Mouse (Mus musculus): Measurements from ENCODE around the gene Smarcd1. TPM values are rescaled to one million over a fixed set of nuclear protein-coding genes. Genes with fewer than 3 reads are reported as not detected.

The Smarcd1 gene
- polyA plus RNA-seq, 1 experiment from 2014 or later = 145 TPM

- 56% methylated on average over 11 of the region's 11 CpGs for WGBS
- H3K4me2 ChIP-seq (replicated peaks) = peak within 1 kb of the TSS; percentile 94
- peak within 1 kb of the TSS; percentile 98 for H3K9ac ChIP-seq (replicated peaks)
- H3K27me3 ChIP-seq = no peaks in the 10 kb centered on the region
- H3K36me3 ChIP-seq = peaks cover 60% of the 10 kb centered on the region
- no peak for ATAC-seq
- H3K9me3 ChIP-seq = no peaks in the 10 kb centered on the region
- H3K4me3 ChIP-seq (replicated peaks) = peak within 1 kb of the TSS; percentile 85
- H3K4me1 ChIP-seq (replicated peaks) = peaks cover 32% of the 10 kb centered on the region
- peak within 1 kb of the TSS; percentile 97 for H3K27ac ChIP-seq
Observed at GRCm38 (mm10) chr15:99705440-99706048, 3.6 kb downstream of the Smarcd1 start, which contains the start of gene Gm17349. Gm17349 (minus strand) TSS chr15:99705490.

GRCm38 (mm10) chr15:99708176-99708575, 6.2 kb downstream of the Smarcd1 start:
- Histone ChIP-seq H3K36me3 (peaks cover 86% of the 10 kb centered on the region), H3K27me3 (no peaks in the 10 kb centered on the region), H3K9ac (replicated peaks) (no peak overlapping the region), H3K27ac (no peak overlapping the region), H3K4me2 (replicated peaks) (no peak overlapping the region), H3K9me3 (no peaks in the 10 kb centered on the region), H3K4me3 (replicated peaks) (no peak overlapping the region), H3K4me1 (replicated peaks) (peaks cover 36% of the 10 kb centered on the region)
- 94% methylated on average over 13 of the region's 13 CpGs for WGBS
- no peak for ATAC-seq

- peaks cover 31% of the 10 kb centered on the region for H3K4me1 ChIP-seq (replicated peaks)
- no peaks in the 10 kb centered on the region for H3K27me3 ChIP-seq
- H3K27ac ChIP-seq = no peak overlapping the region
- 94% methylated on average over 10 of the region's 10 CpGs for WGBS
- H3K9me3 ChIP-seq = no peaks in the 10 kb centered on the region
- H3K4me3 ChIP-seq (replicated peaks) = no peak overlapping the region
- H3K36me3 ChIP-seq = peaks cover 94% of the 10 kb centered on the region
- H3K4me2 ChIP-seq (replicated peaks) = no peak overlapping the region
- ATAC-seq = no peak
- no peak overlapping the region for H3K9ac ChIP-seq (replicated peaks)
Observed at GRCm38 (mm10) chr15:99710221-99711190, 8.6 kb downstream of the Smarcd1 start.

- no peaks in the 10 kb centered on the region for H3K9me3 ChIP-seq
- H3K4me2 ChIP-seq (replicated peaks) = no peak overlapping the region
- no peak overlapping the region for H3K27ac ChIP-seq
- no peak overlapping the region for H3K9ac ChIP-seq (replicated peaks)
- H3K36me3 ChIP-seq = peaks cover 91% of the 10 kb centered on the region
- H3K4me1 ChIP-seq (replicated peaks) = peaks cover 35% of the 10 kb centered on the region
- H3K27me3 ChIP-seq = no peaks in the 10 kb centered on the region
- no peak overlapping the region for H3K4me3 ChIP-seq (replicated peaks)
- ATAC-seq = no peak
- WGBS = 86% methylated on average over 3 of the region's 3 CpGs
Observed at GRCm38 (mm10) chr15:99711491-99711890, 9.6 kb downstream of the Smarcd1 start.

- Histone ChIP-seq H3K9me3 (no peaks in the 10 kb centered on the region), H3K4me1 (replicated peaks) (peaks cover 39% of the 10 kb centered on the region), H3K9ac (replicated peaks) (no peak overlapping the region; the same call in 1 of the 2 replicates), H3K27ac (peak overlapping the region; percentile 47), H3K27me3 (no peaks in the 10 kb centered on the region), H3K4me2 (replicated peaks) (no peak overlapping the region), H3K4me3 (replicated peaks) (no peak overlapping the region), H3K36me3 (peaks cover 81% of the 10 kb centered on the region)
- no peak for ATAC-seq
- WGBS = 78% methylated on average over 13 of the region's 13 CpGs
Observed at GRCm38 (mm10) chr15:99712666-99713559, 11.0 kb downstream of the Smarcd1 start.

- Histone ChIP-seq H3K9ac (replicated peaks) (no peak overlapping the region; the same call in 1 of the 2 replicates), H3K9me3 (no peaks in the 10 kb centered on the region), H3K4me2 (replicated peaks) (no peak overlapping the region), H3K4me1 (replicated peaks) (peaks cover 39% of the 10 kb centered on the region), H3K27ac (peak overlapping the region; percentile 47), H3K27me3 (no peaks in the 10 kb centered on the region), H3K36me3 (peaks cover 79% of the 10 kb centered on the region), H3K4me3 (replicated peaks) (no peak overlapping the region)
- peak; percentile 21; the same call in 1 of the 2 replicates for ATAC-seq
- 81% methylated on average over 3 of the region's 3 CpGs for WGBS
Observed at GRCm38 (mm10) chr15:99713569-99713968, 11.6 kb downstream of the Smarcd1 start.

- Histone ChIP-seq H3K4me2 (replicated peaks) (no peak overlapping the region), H3K27me3 (no peaks in the 10 kb centered on the region), H3K4me3 (replicated peaks) (no peak overlapping the region), H3K4me1 (replicated peaks) (peaks cover 39% of the 10 kb centered on the region), H3K36me3 (peaks cover 79% of the 10 kb centered on the region), H3K9me3 (no peaks in the 10 kb centered on the region), H3K27ac (peak overlapping the region; percentile 71), H3K9ac (replicated peaks) (0 out of 2 replicates have a peak overlapping the region, but pooled peaks have one; percentile 12)
- 0 out of 2 replicates have a peak, but pooled peaks have one; percentile 1 for ATAC-seq
- 66% methylated on average over 4 of the region's 4 CpGs for WGBS
Observed at GRCm38 (mm10) chr15:99714206-99714605, 12.3 kb downstream of the Smarcd1 start.

GRCm38 (mm10) chr15:99714858-99715257, 12.9 kb downstream of the Smarcd1 start:
- Histone ChIP-seq H3K27ac (peak overlapping the region; percentile 71), H3K27me3 (no peaks in the 10 kb centered on the region), H3K9me3 (no peaks in the 10 kb centered on the region), H3K4me1 (replicated peaks) (peaks cover 39% of the 10 kb centered on the region), H3K4me3 (replicated peaks) (no peak overlapping the region), H3K9ac (replicated peaks) (no peak overlapping the region), H3K36me3 (peaks cover 73% of the 10 kb centered on the region), H3K4me2 (replicated peaks) (no peak overlapping the region)
- WGBS = 43% methylated on average over 7 of the region's 7 CpGs
- peak; percentile 53 for ATAC-seq

GRCm38 (mm10) chr15:99715361-99715865, 13.5 kb downstream of the Smarcd1 start:
- Histone ChIP-seq H3K27me3 (no peaks in the 10 kb centered on the region), H3K27ac (peak overlapping the region; percentile 71), H3K9me3 (no peaks in the 10 kb centered on the region), H3K9ac (replicated peaks) (no peak overlapping the region; the same call in 1 of the 2 replicates), H3K4me3 (replicated peaks) (no peak overlapping the region), H3K36me3 (peaks cover 69% of the 10 kb centered on the region), H3K4me2 (replicated peaks) (no peak overlapping the region), H3K4me1 (replicated peaks) (peaks cover 39% of the 10 kb centered on the region)
- WGBS = 70% methylated on average over 13 of the region's 13 CpGs
- peak; percentile 10 for ATAC-seq

- H3K27ac ChIP-seq = peak overlapping the region; percentile 71
- WGBS = 76% methylated on average over 11 of the region's 11 CpGs
- peaks cover 41% of the 10 kb centered on the region for H3K4me1 ChIP-seq (replicated peaks)
- no peak overlapping the region; the same call in 1 of the 2 replicates for H3K9ac ChIP-seq (replicated peaks)
- H3K4me2 ChIP-seq (replicated peaks) = no peak overlapping the region
- no peak overlapping the region for H3K4me3 ChIP-seq (replicated peaks)
- H3K9me3 ChIP-seq = no peaks in the 10 kb centered on the region
- ATAC-seq = peak; percentile 38
- H3K36me3 ChIP-seq = peaks cover 68% of the 10 kb centered on the region
- H3K27me3 ChIP-seq = no peaks in the 10 kb centered on the region
Observed at GRCm38 (mm10) chr15:99715982-99716746, 14.2 kb downstream of the Smarcd1 start.

All from midbrain, embryonic 13.5 days (tissue).